ENCODE assay signal across 9 mouse cellular contexts in genomic region chr11:19828959-19829401, GRCm38 (mm10).
DNase-seq lines count a peak whose midpoint lies in the region; ATAC-seq and TF ChIP-seq lines count a peak whose summit lies in the region.
"Had no signal": no experiment of that assay in that cellular context is flagged by ENCODE, and none has a peak within 500 bp of the region (broad histone marks: within the 10 kb centered on the region; RNA-seq: fewer than 3 reads in every experiment).

No protein-coding gene starts in this region.

- TF ChIP-seq CTCF in midbrain, postnatal 0 days (IDR thresholded peaks at IDR 0.05) = no peak

- no peaks in the 10 kb centered on the region for H3K9me3 ChIP-seq in liver, embryonic 15.5 days (replicated peaks)
- H3K9me3 ChIP-seq in kidney, embryonic 16.5 days (ENCODE audit: low read length) = no peaks in the 10 kb centered on the region
- H3K9me3 ChIP-seq in midbrain, postnatal 0 days (ENCODE audit: low read length) = no peaks in the 10 kb centered on the region

- no peaks in the 10 kb centered on the region for H3K4me1 ChIP-seq in liver, embryonic 15.5 days (replicated peaks)
- H3K4me1 ChIP-seq in kidney, embryonic 16.5 days (ENCODE audit: insufficient read depth, low read length) = peaks cover 18% of the 10 kb centered on the region; the same call in 1 of the 2 replicates
- H3K4me1 ChIP-seq in midbrain, postnatal 0 days (ENCODE audit: insufficient read depth, low read length) = no peaks in the 10 kb centered on the region

- H3K36me3 ChIP-seq in liver, embryonic 15.5 days (replicated peaks) = no peaks in the 10 kb centered on the region
- no peaks in the 10 kb centered on the region for H3K36me3 ChIP-seq in kidney, embryonic 16.5 days (ENCODE audit: insufficient read depth, low read length)
- no peaks in the 10 kb centered on the region for H3K36me3 ChIP-seq in midbrain, postnatal 0 days (ENCODE audit: insufficient read depth, low read length)

- peak; percentile 20; the same call in 1 of the 2 replicates for ATAC-seq in liver, embryonic 15.5 days (ENCODE audit: insufficient read depth)
- ATAC-seq in kidney, embryonic 16.5 days (ENCODE audit: low FRiP score, low TSS enrichment) = peak; percentile 13; the same call in 1 of the 2 replicates
- ATAC-seq in midbrain, postnatal 0 days (ENCODE audit: low FRiP score) = no peak
- ATAC-seq: hindbrain, embryonic 16.5 days had no signal

- no peak overlapping the region for H3K27ac ChIP-seq in liver, embryonic 15.5 days (replicated peaks)
- peak overlapping the region; percentile 27; the same call in 1 of the 2 replicates for H3K27ac ChIP-seq in kidney, embryonic 16.5 days (ENCODE audit: low read length)
- H3K27ac ChIP-seq in midbrain, postnatal 0 days (ENCODE audit: low read depth, low read length) = no peak overlapping the region

- H3K4me3 ChIP-seq in liver, embryonic 15.5 days (replicated peaks) = no peak overlapping the region
- no peak overlapping the region for H3K4me3 ChIP-seq in kidney, embryonic 16.5 days (ENCODE audit: low read length)
- no peak overlapping the region for H3K4me3 ChIP-seq in midbrain, postnatal 0 days (ENCODE audit: low read depth, low read length)
- H3K4me3 ChIP-seq: left cerebral cortex, adult 2 months had no signal

- H3K9ac ChIP-seq in liver, embryonic 15.5 days = no peak overlapping the region
- H3K9ac ChIP-seq in kidney, embryonic 16.5 days (replicated peaks; ENCODE audit: low read length) = no peak overlapping the region
- no peak overlapping the region for H3K9ac ChIP-seq in midbrain, postnatal 0 days (replicated peaks; ENCODE audit: low read length, poor library complexity, severe bottlenecking)

- H3K4me2 ChIP-seq in liver, embryonic 15.5 days = no peak overlapping the region
- H3K4me2 ChIP-seq in kidney, embryonic 16.5 days (replicated peaks; ENCODE audit: low read depth, low read length) = no peak overlapping the region
- no peak overlapping the region for H3K4me2 ChIP-seq in midbrain, postnatal 0 days (ENCODE audit: low read depth, low read length, poor library complexity, severe bottlenecking)

- no peak for DNase-seq in liver
- peak; percentile 59 for DNase-seq in Muller cell, postnatal 12 days (ENCODE audit: inconsistent ontology term)
- peak; percentile 18 to 54 for DNase-seq in lung, postnatal 4 days
- DNase-seq in neural tube, embryonic 10.5 days (ENCODE audit: extremely low spot score, low spot score) = no peak
- no peak for DNase-seq in midbrain, postnatal 0 days (ENCODE audit: low spot score)

- H3K27me3 ChIP-seq in liver, embryonic 15.5 days = no peaks in the 10 kb centered on the region; the same call in 1 of the 2 replicates
- H3K27me3 ChIP-seq in kidney, embryonic 16.5 days (ENCODE audit: insufficient read depth, low read length) = no peaks in the 10 kb centered on the region
- no peaks in the 10 kb centered on the region for H3K27me3 ChIP-seq in midbrain, postnatal 0 days (ENCODE audit: insufficient read depth, low read length)

- WGBS in liver, embryonic 15.5 days (ENCODE audit: insufficient replicate concordance) = 63% methylated on average over 8 of the region's 8 CpGs
- 59% methylated on average over 8 of the region's 8 CpGs for WGBS in kidney, embryonic 16.5 days
- 64% methylated on average over 8 of the region's 8 CpGs for WGBS in midbrain, postnatal 0 days

Comparison
In these comparisons a context has a peak if more than half of its experiments do, and no peak if none do; other contexts are left out.
1. DNase-seq: peak in Muller cell, postnatal 12 days (single experiment) and lung, postnatal 4 days (2 of 2); none in liver (single experiment), neural tube, embryonic 10.5 days (single experiment) and midbrain, postnatal 0 days (single experiment).